Mouse (Mus musculus) cerebellum, adult 2 months (tissue): Measurements from ENCODE around the gene Gmpr. TPM values are rescaled to one million over a fixed set of nuclear protein-coding genes. Genes with fewer than 3 reads are reported as not detected.

ENCODE experiments used
- DNase-seq, 2 experiments: peaks; one replicate each; pipeline ENCODE4 v3.0.0; 2021
- H3K27ac ChIP-seq: fragments of 200-500 bp; 2 replicates; pipeline ENCODE4 v1.5.1; 2012; ENCODE audit warnings: low read length, control low read depth, inconsistent platforms; ENCODE audit not compliant: insufficient read depth
- H3K27me3 ChIP-seq: fragments of 200-500 bp; 2 replicates; pipeline ENCODE4 v1.6.1; 2012; ENCODE audit warnings: inconsistent platforms, mild to moderate bottlenecking, low read length, moderate library complexity; ENCODE audit not compliant: control insufficient read depth, insufficient read depth
- H3K4me1 ChIP-seq: fragments of 200-500 bp; 2 replicates; pipeline ENCODE4 v1.6.1; 2011; ENCODE audit warnings: low read length; ENCODE audit not compliant: control insufficient read depth, insufficient read depth
- H3K4me3 ChIP-seq: fragments of 200-500 bp; replicated peaks from 2 replicates; pipeline ENCODE3; 2011; ENCODE audit warnings: mild to moderate bottlenecking, low read depth, low read length, control low read depth; ENCODE audit not compliant: insufficient read depth
- CTCF ChIP-seq: fragments of 200-500 bp; IDR thresholded peaks from 2 replicates; pipeline ENCODE4 v1.5.1; 2011; ENCODE audit warnings: low read depth, mild to moderate bottlenecking, control low read depth, low read length, moderate library complexity, borderline replicate concordance; ENCODE audit not compliant: insufficient read depth
- POLR2A ChIP-seq: fragments of 200-500 bp; IDR thresholded peaks from 2 replicates; pipeline ENCODE4 v1.6.1; 2011; ENCODE audit warnings: low read length, control low read depth, borderline replicate concordance; ENCODE audit not compliant: insufficient read depth
- WGBS: fragments of 180-500 bp; shearing (Covaris S2); methylation state at CpG from one replicate; pipeline ENCODE4 v1.1.7; 2018; 5-methylcytosine and 5-hydroxymethylcytosine counted together
- polyA plus RNA-seq: library from polyadenylated mRNA; depleted of rRNA; stranded (reverse); fragments of >200 nt; gene quantifications from 2 replicates; pipeline ENCODE4 v1.2.3, GENCODE M21; 2012

The Gmpr gene
- polyA plus RNA-seq, 1 experiment = 69.1 TPM

DNA sequence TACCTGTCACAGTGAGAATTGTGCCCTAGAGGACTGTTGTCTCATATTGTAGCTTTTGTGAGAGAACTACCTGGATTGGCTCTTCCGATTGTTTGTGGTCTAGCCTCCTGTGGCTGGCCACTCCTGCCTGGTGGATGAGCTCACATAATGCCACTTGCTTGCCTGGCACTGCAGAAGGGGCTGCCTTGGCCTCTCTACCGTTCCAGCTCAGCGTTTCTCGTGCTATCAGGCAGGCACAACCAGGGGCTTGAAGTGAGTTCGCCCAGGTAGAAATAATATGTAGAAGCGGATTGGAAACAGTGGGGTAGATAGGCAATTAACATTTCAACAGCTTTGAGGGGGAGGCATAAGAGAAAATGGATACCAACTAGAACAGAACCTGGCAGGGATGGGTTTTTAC lies 2.1 kb downstream of the Gmpr start:
- 0 out of 2 replicates have a peak, but pooled peaks cover 3% of the 10 kb centered on the region for H3K4me1 ChIP-seq
- no peak overlapping the region for H3K27ac ChIP-seq
- no peak for TF ChIP-seq CTCF
- DNase-seq = peak in 1 of 2 experiments; percentile 19
- H3K4me3 ChIP-seq = no peak overlapping the region
- no peaks in the 10 kb centered on the region for H3K27me3 ChIP-seq
- WGBS = 81% methylated on average over 6 of the region's 6 CpGs

GRCm38 (mm10) chr13:45511706-45512435 lies 4.6 kb downstream of the Gmpr start:
- DNase-seq = no peak
- Histone ChIP-seq H3K27me3 (no peaks in the 10 kb centered on the region), H3K4me3 (no peak overlapping the region), H3K4me1 (peaks cover 6% of the 10 kb centered on the region), H3K27ac (no peak overlapping the region)
- WGBS = 94% methylated on average over 6 of the region's 6 CpGs
- no peak for TF ChIP-seq CTCF
- TF ChIP-seq POLR2A = no peak

DNA sequence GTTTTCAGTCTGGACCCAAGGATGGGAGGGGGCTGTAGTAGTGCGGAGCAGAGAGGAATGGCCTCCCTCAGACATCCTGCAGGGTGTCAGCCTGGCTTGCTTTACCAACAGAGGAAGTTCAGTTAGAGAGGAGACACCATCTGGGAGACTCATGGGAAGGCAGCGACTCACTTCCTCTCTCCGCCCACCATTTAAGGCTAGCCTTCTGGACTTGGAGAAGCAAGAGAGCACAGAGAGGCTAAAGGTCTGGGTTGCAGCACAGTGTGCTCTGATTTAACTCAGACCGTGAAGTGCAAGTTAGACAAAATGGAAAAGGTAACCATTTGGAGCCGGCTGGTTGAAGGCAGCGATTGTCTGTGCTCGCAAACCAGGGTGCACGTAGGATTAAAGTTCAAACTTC lies 5.3 kb downstream of the Gmpr start:
- 70% methylated on average over 8 of the region's 8 CpGs for WGBS
- no peak overlapping the region for H3K27ac ChIP-seq
- no peaks in the 10 kb centered on the region for H3K27me3 ChIP-seq
- no peak for TF ChIP-seq POLR2A
- TF ChIP-seq CTCF = no peak
- H3K4me3 ChIP-seq = no peak overlapping the region
- H3K4me1 ChIP-seq = peaks cover 8% of the 10 kb centered on the region
- DNase-seq = no peak

DNA sequence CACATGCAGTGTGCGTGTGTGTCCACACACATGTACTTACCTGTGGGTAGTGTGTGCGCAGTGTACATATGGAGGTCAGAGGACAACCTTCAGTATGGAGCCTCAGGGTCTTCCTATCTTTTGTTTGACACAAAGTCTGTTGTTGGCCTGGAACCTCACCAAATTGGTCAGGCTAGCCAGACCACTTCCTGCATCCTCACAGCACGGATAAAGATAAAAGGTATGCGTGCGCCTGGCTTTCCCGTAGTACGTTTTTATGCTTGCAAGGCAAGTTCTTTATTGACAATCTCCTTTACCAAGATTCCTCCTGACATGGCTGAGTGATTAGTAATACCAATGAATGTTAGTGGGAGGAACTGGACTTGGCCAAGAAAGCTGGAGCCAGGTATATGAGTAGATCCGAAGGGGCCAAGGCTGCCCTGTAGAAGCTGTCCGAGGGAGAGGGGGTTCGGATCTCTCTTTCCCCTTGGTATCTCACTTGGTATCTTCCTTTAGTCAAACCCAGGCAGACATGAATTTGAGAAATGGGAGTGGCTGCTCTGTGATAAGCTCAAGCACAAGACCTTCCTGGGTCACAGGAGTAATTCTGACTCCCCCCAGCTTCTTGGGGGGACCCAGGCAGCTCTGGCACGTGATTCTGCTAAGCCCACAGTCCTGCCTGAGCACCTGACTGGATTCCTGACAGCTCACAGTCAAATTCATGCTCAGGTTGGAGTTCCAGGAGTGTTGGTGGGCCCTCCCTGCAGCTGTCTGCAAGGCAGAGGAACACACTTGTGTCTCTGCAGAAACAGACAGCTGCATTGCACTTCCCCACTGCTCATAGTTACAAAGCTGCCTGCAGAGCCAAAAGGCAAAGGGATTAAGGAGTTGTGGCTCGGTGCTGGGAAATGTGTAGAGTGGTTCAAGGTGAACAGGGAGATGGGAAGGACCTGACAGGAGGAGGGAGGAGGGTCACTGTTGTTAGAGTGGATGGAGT lies 6.1 kb downstream of the Gmpr start:
- TF ChIP-seq CTCF = no peak
- TF ChIP-seq POLR2A = no peak
- Histone ChIP-seq H3K27ac (no peak overlapping the region), H3K4me3 (no peak overlapping the region), H3K27me3 (no peaks in the 10 kb centered on the region), H3K4me1 (peaks cover 9% of the 10 kb centered on the region)
- 91% methylated on average over 12 of the region's 12 CpGs for WGBS
- peak in 1 of 2 experiments; percentile 6 for DNase-seq

DNA sequence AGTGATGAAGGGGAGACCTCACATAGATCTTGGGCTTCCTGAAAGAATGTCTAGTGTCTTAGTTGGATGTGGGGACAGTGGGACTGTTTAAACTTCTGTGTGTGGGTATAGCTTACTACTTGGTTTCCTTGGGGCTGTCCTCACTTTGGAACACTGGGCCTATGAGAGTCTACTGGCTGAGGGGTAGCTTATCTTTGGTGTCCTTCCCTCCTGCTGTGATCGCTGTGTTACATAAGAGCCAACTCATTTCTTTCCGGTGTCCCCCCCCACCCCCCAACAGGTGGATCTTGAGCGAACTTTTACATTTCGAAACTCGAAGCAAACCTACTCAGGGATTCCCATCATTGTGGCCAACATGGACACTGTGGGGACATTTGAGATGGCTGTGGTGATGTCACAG lies 6.9 kb downstream of the Gmpr start:
- TF ChIP-seq CTCF (no peak), POLR2A (no peak)
- Histone ChIP-seq H3K27ac (no peak overlapping the region), H3K4me1 (peaks cover 9% of the 10 kb centered on the region), H3K27me3 (no peaks in the 10 kb centered on the region), H3K4me3 (no peak overlapping the region)
- WGBS = 92% methylated on average over 5 of the region's 5 CpGs
- DNase-seq = no peak

GRCm38 (mm10) chr13:45514832-45515422 lies 7.7 kb downstream of the Gmpr start:
- no peak overlapping the region for H3K4me3 ChIP-seq
- no peaks in the 10 kb centered on the region for H3K27me3 ChIP-seq
- H3K27ac ChIP-seq = no peak overlapping the region
- 74% methylated on average over 8 of the region's 8 CpGs for WGBS
- peaks cover 9% of the 10 kb centered on the region for H3K4me1 ChIP-seq
- peak in 1 of 2 experiments; percentile 4 for DNase-seq
- TF ChIP-seq CTCF = no peak
- TF ChIP-seq POLR2A = no peak

GRCm38 (mm10) chr13:45516501-45517393 lies 9.5 kb downstream of the Gmpr start:
- 8% methylated on average over 24 of the region's 24 CpGs for WGBS

More at GRCm38 (mm10) chr13:45516501-45517393, 9.5 kb downstream of the Gmpr start:
- H3K4me1 ChIP-seq = peaks cover 9% of the 10 kb centered on the region
- DNase-seq = peak; percentile 26 to 37
- no peak overlapping the region for H3K27ac ChIP-seq
- TF ChIP-seq POLR2A (no peak), CTCF (no peak)
- H3K27me3 ChIP-seq = no peaks in the 10 kb centered on the region
- H3K4me3 ChIP-seq = peak overlapping the region; percentile 19
